Mouse (Mus musculus) heart, postnatal 25 days (tissue): ENCODE results near the gene Robo2. TPM values are rescaled to one million over a fixed set of nuclear protein-coding genes. Genes with fewer than 3 reads are reported as not detected.

Experiments used
- DNase-seq: peaks from one replicate; pipeline ENCODE4 v3.0.0; 2022; ENCODE audit warnings: low spot score
- intact Hi-C: fragments of 180-260 bp; cut with DNase I; formaldehyde crosslinking; loops from one replicate; pipeline ENCODE4 v1.15.1; 2025
- microRNA-seq: library from miRNA; unstranded; fragments of <30 nt; microRNA quantifications from one replicate; pipeline ENCODE4 v1.2.0, GENCODE M21; 2022
- total RNA-seq, 2 experiments: library from RNA; stranded (reverse); gene quantifications; 2 replicates each; pipeline ENCODE4 v1.2.3; 2021

The Robo2 gene
- total RNA-seq, 2 experiments from 2014 or later, result 0.89 to 1.5 TPM

GRCm38 (mm10) chr16:73869527-73870212 lies 542.0 kb downstream of the Robo2 start:
- no peak for DNase-seq
- intact Hi-C loops, result no loop called here

DNA sequence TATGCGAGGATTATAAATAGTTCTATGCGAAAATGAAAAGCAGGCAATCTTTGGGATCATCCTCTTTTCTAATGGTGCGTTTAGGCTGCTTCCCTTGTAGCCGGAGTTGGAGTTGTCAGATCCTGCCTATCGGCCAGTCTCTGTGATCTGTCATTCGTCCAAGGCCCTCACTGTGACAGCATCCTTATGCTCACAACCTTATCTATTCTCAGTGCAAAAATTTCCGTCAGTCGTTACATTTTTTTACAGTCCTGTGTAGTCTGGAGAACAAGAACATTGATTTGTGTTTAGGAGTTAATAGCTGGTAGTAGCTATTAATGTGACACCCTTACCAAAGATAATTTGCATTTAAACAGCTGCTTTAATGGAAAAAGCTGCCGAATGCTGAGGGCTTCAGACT lies 547.0 kb downstream of the Robo2 start:
- DNase-seq, result no peak
- intact Hi-C loops, result loop anchor here (5.0 kb wide), 1 partner anchor 267 kb away; no protein-coding TSS in a partner anchor

DNA sequence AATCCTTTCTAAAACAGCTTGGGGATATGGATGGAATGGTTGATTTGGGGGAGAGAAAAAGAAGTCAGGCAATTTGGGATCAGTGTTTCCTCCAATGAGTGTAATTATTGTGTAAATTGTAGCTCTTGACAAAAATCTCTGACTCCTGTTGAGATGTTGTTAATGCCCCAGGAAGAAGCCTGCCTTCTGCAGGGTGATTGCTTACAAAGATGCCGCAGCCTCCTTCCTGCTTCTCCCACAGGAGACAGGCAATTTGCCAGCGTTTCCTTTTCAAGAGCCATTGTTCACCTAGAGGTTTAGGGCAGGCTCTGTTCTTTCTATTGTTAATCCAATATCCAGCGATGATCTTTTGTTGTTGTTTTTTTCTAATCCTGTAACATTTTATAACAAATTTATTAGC lies 547.9 kb downstream of the Robo2 start:
- intact Hi-C loops, result loop anchor here (5.0 kb wide), 1 partner anchor 266 kb away; no protein-coding TSS in a partner anchor

DNA sequence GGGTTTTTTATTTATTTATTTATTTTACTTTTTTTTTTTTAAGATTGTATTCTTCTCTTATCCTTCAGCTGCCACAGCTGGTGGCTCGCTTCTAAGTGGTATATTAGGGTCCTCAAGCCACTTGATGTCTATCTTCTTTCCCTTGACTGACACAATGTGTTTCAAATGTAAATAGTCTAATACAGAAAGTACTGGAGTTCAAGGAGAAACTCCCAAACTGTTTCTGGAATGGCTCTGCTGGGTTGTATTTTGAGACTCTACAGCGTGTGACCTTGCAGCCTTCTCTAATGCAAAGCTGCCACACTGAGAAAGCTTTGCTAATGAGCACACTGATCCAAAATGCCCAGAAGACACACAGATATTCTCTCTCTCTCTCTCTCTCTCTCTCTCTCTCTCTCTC lies 552.9 kb downstream of the Robo2 start:
- intact Hi-C loops, result no loop called here
- no peak for DNase-seq

More for the DNA sequence above, 547.9 kb downstream of the Robo2 start:
- peak; percentile 1 for DNase-seq

- intact Hi-C loops, result no loop called here
- DNase-seq, result no peak
Measured at GRCm38 (mm10) chr16:73855821-73856220, 555.8 kb downstream of the Robo2 start.

Small RNAs within 50 kb of the gene (microRNA-seq; reads per million reads assigned to microRNA genes)
- gene Gm24272 (not detected), gene Mir691 (not detected)
